Mouse (Mus musculus): Measurements from ENCODE around the gene Itpk1. TPM values are rescaled to one million over a fixed set of nuclear protein-coding genes. Genes with fewer than 3 reads are reported as not detected.

Gene Itpk1
- polyA plus RNA-seq (2015; fragmentation: Nextera tagmentation; extraction: Ambion mirVana), result 58.7 and 59.1 TPM in 2 replicates

GRCm38 (mm10) chr12:102704457-102705198 lies at the start of gene Itpk1:
TSS of gene Itpk1 (minus strand) at chr12:102704930.
- 0% methylated on average over 64 of the region's 105 CpGs for WGBS
- ATAC-seq (replicated peaks), result peak; percentile 91
- H3K4me2 ChIP-seq (replicated peaks), result peak within 1 kb of the TSS; percentile 71

GRCm38 (mm10) chr12:102748256-102748655 lies 43.5 kb upstream of the Itpk1 start:
- 91% methylated on average over 3 of the region's 3 CpGs for WGBS
- Histone ChIP-seq H3K4me1 (peaks cover 11% of the 10 kb centered on the region), H3K4me2 (replicated peaks) (no peak overlapping the region), H3K36me3 (peaks cover 9% of the 10 kb centered on the region; the same call in 1 of the 2 replicates), H3K27me3 (no peaks in the 10 kb centered on the region), H3K4me3 (no peak overlapping the region), H3K9ac (replicated peaks) (no peak overlapping the region), H3K27ac (replicated peaks) (no peak overlapping the region), H3K9me3 (no peaks in the 10 kb centered on the region)
- no peak for ATAC-seq (replicated peaks)

More at GRCm38 (mm10) chr12:102704457-102705198, at the start of gene Itpk1:
- H3K4me3 ChIP-seq, result peak within 1 kb of the TSS; percentile 88
- peak within 1 kb of the TSS; percentile 95 for H3K27ac ChIP-seq (replicated peaks)
- H3K27me3 ChIP-seq, result no peaks in the 10 kb centered on the region
- no peaks in the 10 kb centered on the region for H3K9me3 ChIP-seq
- peaks cover 48% of the 10 kb centered on the region for H3K4me1 ChIP-seq
- H3K36me3 ChIP-seq, result no peaks in the 10 kb centered on the region
- H3K9ac ChIP-seq (replicated peaks), result peak within 1 kb of the TSS; percentile 81

- 0 out of 2 replicates have a peak overlapping the region, but pooled peaks have one; percentile 74 for H3K4me3 ChIP-seq
- no peak for ATAC-seq (replicated peaks)
- peak overlapping the region; percentile 86; the same call in 1 of the 2 replicates for H3K4me2 ChIP-seq (replicated peaks)
- no peak overlapping the region for H3K9ac ChIP-seq (replicated peaks)
- no peaks in the 10 kb centered on the region for H3K9me3 ChIP-seq
- peaks cover 9% of the 10 kb centered on the region; the same call in 1 of the 2 replicates for H3K36me3 ChIP-seq
- no peaks in the 10 kb centered on the region for H3K27me3 ChIP-seq
- H3K4me1 ChIP-seq, result peaks cover 26% of the 10 kb centered on the region
- no peak overlapping the region for H3K27ac ChIP-seq (replicated peaks)
- WGBS, result 53% methylated on average over 6 of the region's 6 CpGs
Measured at GRCm38 (mm10) chr12:102744839-102745238, 40.1 kb upstream of the Itpk1 start.

GRCm38 (mm10) chr12:102743589-102744574 lies 39.2 kb upstream of the Itpk1 start, which contains the start of the genes Moap1 and Tmem251:
TSS of gene Moap1 (minus strand) at chr12:102743661.
TSS of gene Tmem251 (plus strand) at chr12:102743762.
- peak within 1 kb of the TSS; percentile 92 for H3K27ac ChIP-seq (replicated peaks)
- H3K4me2 ChIP-seq (replicated peaks), result peak within 1 kb of the TSS; percentile 86
- H3K36me3 ChIP-seq, result peaks cover 9% of the 10 kb centered on the region; the same call in 1 of the 2 replicates
- H3K4me3 ChIP-seq, result peak within 1 kb of the TSS; percentile 74
- H3K9me3 ChIP-seq, result no peaks in the 10 kb centered on the region
- H3K4me1 ChIP-seq, result peaks cover 26% of the 10 kb centered on the region
- under 1% methylated on average over 58 of the region's 63 CpGs for WGBS
- peak within 1 kb of the TSS; percentile 83 for H3K9ac ChIP-seq (replicated peaks)
- H3K27me3 ChIP-seq, result no peaks in the 10 kb centered on the region
- ATAC-seq (replicated peaks), result peak; percentile 98

- peak overlapping the region; percentile 86 for H3K4me2 ChIP-seq (replicated peaks)
- WGBS, result under 1% methylated on average over 33 of the region's 33 CpGs
- H3K9me3 ChIP-seq, result no peaks in the 10 kb centered on the region
- peak overlapping the region; percentile 92 for H3K27ac ChIP-seq (replicated peaks)
- H3K27me3 ChIP-seq, result no peaks in the 10 kb centered on the region
- H3K9ac ChIP-seq (replicated peaks), result peak overlapping the region; percentile 83
- peak overlapping the region; percentile 74 for H3K4me3 ChIP-seq
- peaks cover 5% of the 10 kb centered on the region; the same call in 1 of the 2 replicates for H3K36me3 ChIP-seq
- peaks cover 26% of the 10 kb centered on the region for H3K4me1 ChIP-seq
- peak; percentile 79; the same call in 1 of the 2 replicates for ATAC-seq (replicated peaks)
Measured at GRCm38 (mm10) chr12:102743036-102743588, 38.4 kb upstream of the Itpk1 start.

GRCm38 (mm10) chr12:102742056-102742455 lies 37.3 kb upstream of the Itpk1 start:
- 0 out of 2 replicates have a peak overlapping the region, but pooled peaks have one; percentile 86 for H3K4me2 ChIP-seq (replicated peaks)
- no peak overlapping the region for H3K27ac ChIP-seq (replicated peaks)
- H3K9me3 ChIP-seq, result no peaks in the 10 kb centered on the region
- no peaks in the 10 kb centered on the region for H3K27me3 ChIP-seq
- no peak for ATAC-seq (replicated peaks)
- no peak overlapping the region for H3K9ac ChIP-seq (replicated peaks)
- peaks cover 26% of the 10 kb centered on the region for H3K4me1 ChIP-seq
- 89% methylated on average over 7 of the region's 7 CpGs for WGBS
- peaks cover 4% of the 10 kb centered on the region; the same call in 1 of the 2 replicates for H3K36me3 ChIP-seq
- H3K4me3 ChIP-seq, result no peak overlapping the region

- 67% methylated on average over 3 of the region's 3 CpGs for WGBS
Measured at GRCm38 (mm10) chr12:102740285-102740684, 35.6 kb upstream of the Itpk1 start.

GRCm38 (mm10) chr12:102739096-102739495 lies 34.4 kb upstream of the Itpk1 start:
- Histone ChIP-seq H3K4me2 (replicated peaks) (no peak overlapping the region), H3K36me3 (no peaks in the 10 kb centered on the region), H3K27me3 (no peaks in the 10 kb centered on the region), H3K27ac (replicated peaks) (no peak overlapping the region), H3K9ac (replicated peaks) (no peak overlapping the region), H3K4me1 (peaks cover 17% of the 10 kb centered on the region), H3K4me3 (no peak overlapping the region), H3K9me3 (no peaks in the 10 kb centered on the region)
- WGBS, result 73% methylated on average over 5 of the region's 5 CpGs
- ATAC-seq (replicated peaks), result no peak

More at GRCm38 (mm10) chr12:102740285-102740684, 35.6 kb upstream of the Itpk1 start:
- ATAC-seq (replicated peaks), result no peak
- no peak overlapping the region for H3K27ac ChIP-seq (replicated peaks)
- H3K4me1 ChIP-seq, result peaks cover 26% of the 10 kb centered on the region
- no peaks in the 10 kb centered on the region for H3K9me3 ChIP-seq
- no peak overlapping the region for H3K4me3 ChIP-seq
- H3K27me3 ChIP-seq, result no peaks in the 10 kb centered on the region
- H3K36me3 ChIP-seq, result no peaks in the 10 kb centered on the region
- no peak overlapping the region for H3K4me2 ChIP-seq (replicated peaks)
- H3K9ac ChIP-seq (replicated peaks), result no peak overlapping the region

GRCm38 (mm10) chr12:102733381-102733780 lies 28.7 kb upstream of the Itpk1 start:
- H3K4me3 ChIP-seq, result no peak overlapping the region
- ATAC-seq (replicated peaks), result no peak
- 18% methylated on average over 4 of the region's 5 CpGs for WGBS
- H3K27me3 ChIP-seq, result no peaks in the 10 kb centered on the region
- no peaks in the 10 kb centered on the region for H3K9me3 ChIP-seq
- H3K4me1 ChIP-seq, result peaks cover 22% of the 10 kb centered on the region
- no peaks in the 10 kb centered on the region for H3K36me3 ChIP-seq
- no peak overlapping the region for H3K27ac ChIP-seq (replicated peaks)
- H3K4me2 ChIP-seq (replicated peaks), result no peak overlapping the region
- no peak overlapping the region for H3K9ac ChIP-seq (replicated peaks)

GRCm38 (mm10) chr12:102730798-102731619 lies 26.3 kb upstream of the Itpk1 start:
- Histone ChIP-seq H3K27ac (replicated peaks) (peak overlapping the region; percentile 88), H3K27me3 (no peaks in the 10 kb centered on the region), H3K4me1 (peaks cover 22% of the 10 kb centered on the region), H3K36me3 (no peaks in the 10 kb centered on the region), H3K9me3 (no peaks in the 10 kb centered on the region), H3K4me2 (replicated peaks) (peak overlapping the region; percentile 44), H3K9ac (replicated peaks) (peak overlapping the region; percentile 27; the same call in 1 of the 2 replicates), H3K4me3 (peak overlapping the region; percentile 25)
- 9% methylated on average over 16 of the region's 16 CpGs for whole genome bisulfite sequencing
- ATAC-seq (replicated peaks), result peak; percentile 72
